Mouse (Mus musculus) 3134 (cell line): ENCODE data around the gene S100a9.

Experiments used
- DNase-seq: peaks from one replicate; pipeline ENCODE4 v3.0.0-alpha.2; 2011; ENCODE audit warnings: low spot score; ENCODE audit not compliant: insufficient read length; ENCODE audit errors: extremely low read depth

The S100a9 gene

GRCm38 (mm10) chr3:90695613-90696012 is at the start of gene S100a9:
Gene S100a9 (minus strand): TSS chr3:90695721.
- DNase-seq, result no peak

DNA sequence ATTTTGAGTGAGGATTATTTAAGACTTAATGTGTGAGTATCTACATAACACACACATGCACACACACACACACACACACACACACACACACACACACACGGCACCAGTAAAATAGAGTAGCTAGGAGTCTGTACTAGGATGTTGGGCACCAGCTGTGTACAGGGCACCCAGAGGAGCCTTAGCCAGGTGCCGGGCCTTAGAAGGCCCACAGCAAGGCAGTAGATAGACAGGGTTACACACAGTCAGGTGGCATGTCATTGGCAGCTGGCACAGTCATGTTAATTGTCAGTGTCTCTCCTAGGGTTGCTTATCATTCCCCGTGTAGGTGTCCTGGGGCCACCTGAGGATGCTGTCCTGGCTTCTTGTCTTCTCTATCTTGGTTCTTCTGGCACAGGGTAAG is 31.1 kb upstream of the S100a9 start, which contains the start of gene Pglyrp4:
Gene Pglyrp4, plus strand, starts transcription at position 301 of the 400 bp plus-strand sequence.
- DNase-seq, result no peak

DNA sequence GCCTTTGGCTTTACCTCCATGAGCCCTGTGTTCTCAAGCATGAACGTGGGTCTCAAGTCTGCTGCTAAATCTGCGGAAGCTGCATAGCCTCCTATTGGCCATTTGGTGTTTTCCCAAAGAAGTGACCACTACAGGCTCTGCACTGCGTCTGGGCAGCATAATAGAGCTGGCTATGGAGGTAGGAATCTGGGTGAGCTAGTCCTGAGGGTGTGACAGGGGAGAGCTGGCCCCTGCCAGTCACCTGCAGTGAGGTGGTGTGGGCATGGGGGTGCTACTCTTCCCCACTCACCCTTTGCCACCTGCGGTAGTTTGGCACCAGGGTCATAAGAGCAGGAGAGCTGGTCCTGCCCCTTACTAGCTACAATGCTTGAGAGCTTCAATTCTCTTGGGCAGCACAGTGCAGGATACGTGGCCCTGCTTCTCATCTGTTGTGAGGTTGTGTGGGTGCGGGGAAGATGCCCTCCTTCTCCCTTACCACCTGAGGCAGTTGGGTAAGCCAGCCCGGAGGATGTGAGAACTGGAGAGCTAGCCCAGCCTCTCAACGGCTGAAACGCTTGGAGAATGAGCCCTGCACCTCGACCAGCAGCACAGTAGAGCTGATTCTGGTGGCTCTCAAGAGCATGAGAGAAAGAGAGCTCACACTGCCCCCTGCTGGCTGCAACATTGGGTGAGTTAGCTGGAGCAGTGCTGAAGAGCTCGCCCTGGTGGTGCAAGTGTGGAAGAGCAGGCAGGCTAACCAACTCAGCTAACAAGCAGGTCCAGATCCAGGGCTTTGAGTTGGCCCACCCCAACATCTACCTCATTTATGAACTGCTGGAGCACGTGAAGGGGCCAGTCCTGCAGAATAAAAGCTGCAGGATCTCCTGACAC is 14.3 kb upstream of the S100a9 start:
- peak; percentile 67 for DNase-seq

- no peak for DNase-seq
Measured at GRCm38 (mm10) chr3:90708523-90709202, 13.1 kb upstream of the S100a9 start.

GRCm38 (mm10) chr3:90702244-90702643 is 6.7 kb upstream of the S100a9 start:
- DNase-seq, result no peak

DNA sequence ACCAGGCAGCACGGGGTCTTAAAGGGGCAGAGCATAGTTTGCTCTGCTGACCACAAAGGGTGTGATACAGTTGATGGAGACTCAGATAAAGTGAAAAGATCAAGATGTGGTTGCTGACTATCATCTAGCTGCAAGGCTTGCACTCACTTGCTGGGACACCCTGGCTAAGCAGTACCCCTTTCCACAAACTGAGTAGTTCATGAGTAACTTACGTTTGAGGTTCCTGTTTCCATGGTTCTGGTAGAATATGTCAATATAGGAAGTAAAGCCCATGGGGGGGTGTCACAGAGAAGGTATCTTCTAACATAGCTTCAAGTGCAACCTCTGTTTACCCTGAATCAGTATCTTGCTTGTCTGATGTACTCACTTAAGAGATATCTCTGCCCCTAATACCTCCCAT is 2.0 kb downstream of the S100a9 start:
- DNase-seq, result no peak

- DNase-seq, result no peak
Measured at GRCm38 (mm10) chr3:90686835-90687234, 8.7 kb downstream of the S100a9 start.

GRCm38 (mm10) chr3:90683929-90684328 is 11.6 kb downstream of the S100a9 start:
- no peak for DNase-seq

DNA sequence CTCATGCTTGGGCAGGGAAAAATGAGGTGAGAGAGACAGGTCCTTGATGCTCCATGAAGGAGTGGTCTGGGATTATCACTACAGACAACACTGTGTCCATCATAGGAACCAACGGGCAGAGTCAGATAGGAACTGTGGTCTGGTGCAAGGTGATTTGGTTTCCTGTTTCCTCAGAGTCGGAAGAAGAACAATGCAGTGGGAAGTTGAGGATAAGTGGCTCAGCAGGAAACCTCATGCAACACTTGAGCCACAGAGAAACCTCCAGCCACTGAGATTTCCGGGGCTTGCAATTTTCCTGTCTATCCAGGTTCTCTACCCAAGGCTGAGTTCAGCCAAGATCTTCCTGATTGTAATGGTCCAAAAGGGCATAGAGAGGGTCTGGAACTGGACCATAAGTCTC is 16.9 kb downstream of the S100a9 start:
- no peak for DNase-seq

GRCm38 (mm10) chr3:90668846-90669245 is 26.7 kb downstream of the S100a9 start, which contains the start of gene S100a8:
Gene S100a8 (plus strand): TSS chr3:90668978.
- peak; percentile 47 for DNase-seq

DNA sequence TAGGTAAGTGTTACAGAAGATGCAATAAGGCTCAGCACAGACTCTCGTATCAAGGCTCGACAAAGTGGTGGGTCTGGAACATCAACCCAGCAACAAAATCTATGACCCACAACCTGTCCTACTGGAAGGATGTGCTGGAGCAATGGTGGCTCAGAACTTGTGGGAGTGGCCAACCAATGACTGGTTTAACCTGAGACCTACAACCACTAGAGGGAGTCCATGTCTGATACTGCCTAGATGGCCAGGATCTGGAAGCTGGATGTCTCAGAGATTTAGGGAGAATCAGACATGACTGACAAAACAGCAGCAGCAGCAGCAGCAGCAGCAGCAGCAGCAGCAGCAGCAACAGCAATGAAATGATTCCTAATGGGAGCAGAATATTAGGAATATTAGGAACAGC is 31.3 kb downstream of the S100a9 start:
- no peak for DNase-seq

- DNase-seq, result no peak
Measured at GRCm38 (mm10) chr3:90659364-90660044, 36.0 kb downstream of the S100a9 start.

GRCm38 (mm10) chr3:90657405-90657804 is 38.1 kb downstream of the S100a9 start:
- DNase-seq, result no peak

DNA sequence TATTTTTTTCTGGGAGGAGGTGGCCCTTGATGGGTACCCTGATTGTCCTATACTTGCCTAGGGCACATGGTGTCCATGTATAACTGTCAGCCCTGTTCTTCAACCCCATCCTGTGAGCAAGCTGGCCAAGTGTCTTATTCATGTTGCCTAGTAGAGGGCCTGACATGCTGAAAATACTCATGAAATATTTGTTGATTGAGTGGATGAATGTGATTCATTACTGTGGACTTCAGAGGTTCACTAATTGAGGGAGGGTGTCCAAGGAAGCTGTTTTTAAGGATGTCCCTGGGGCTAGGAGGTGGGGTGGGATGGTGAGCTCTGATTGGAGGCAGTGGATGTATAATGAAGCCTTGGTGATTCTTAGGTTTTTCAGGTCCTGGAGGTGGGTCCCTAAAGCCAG is 41.8 kb downstream of the S100a9 start, which contains the start of gene S100a7a:
Gene S100a7a, plus strand, starts transcription at position 301 of the 400 bp plus-strand sequence.
- DNase-seq, result peak; percentile 43

DNA sequence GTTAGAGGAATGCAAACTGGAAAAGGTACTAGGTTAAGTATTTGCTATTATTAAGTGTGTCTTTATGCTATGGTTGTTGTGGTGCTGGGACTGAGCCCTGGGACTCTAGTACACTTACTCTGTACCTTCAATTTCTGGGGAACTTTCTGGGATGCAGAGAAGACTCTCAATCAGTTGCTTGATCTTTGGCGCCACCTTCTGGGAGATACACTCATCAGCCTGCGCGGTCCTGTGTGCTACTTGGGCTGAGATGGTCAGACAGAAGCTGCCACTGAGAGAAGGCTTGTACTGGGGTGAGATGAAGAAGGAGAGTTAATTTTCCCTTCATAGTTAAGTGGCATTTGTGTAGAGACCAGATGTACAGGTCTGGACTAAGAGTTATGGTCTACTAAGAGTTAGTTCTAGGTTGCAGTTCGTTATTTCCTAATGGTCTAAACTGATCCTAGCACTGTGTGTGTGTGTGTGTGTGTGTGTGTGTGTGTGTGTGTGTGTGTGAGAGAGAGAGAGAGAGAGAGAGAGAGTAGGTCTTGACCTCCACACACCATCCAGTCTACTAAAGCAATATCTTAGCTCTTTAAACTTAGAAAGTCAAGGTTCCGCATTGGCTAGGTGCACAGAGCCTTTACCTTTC is 42.5 kb downstream of the S100a9 start:
- DNase-seq, result peak; percentile 28

DNA sequence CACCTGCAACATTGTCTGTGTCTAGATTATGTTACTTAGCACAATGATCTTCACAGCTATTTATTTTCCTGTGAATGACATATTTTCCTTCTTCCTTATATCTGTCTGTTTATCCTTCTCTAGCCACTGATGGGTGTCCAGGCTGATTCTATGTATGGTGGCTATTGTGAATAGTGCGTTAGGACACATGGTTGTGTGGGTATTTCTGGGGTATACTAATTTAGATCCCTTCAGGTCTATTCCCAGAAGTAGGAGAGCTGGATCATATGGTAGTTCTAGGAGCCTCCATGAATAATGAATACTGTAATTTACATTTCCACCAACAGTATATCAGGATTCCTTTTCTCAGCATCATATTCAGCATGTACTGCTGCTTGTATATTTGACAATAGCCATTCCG is 45.7 kb downstream of the S100a9 start:
- no peak for DNase-seq

DNA sequence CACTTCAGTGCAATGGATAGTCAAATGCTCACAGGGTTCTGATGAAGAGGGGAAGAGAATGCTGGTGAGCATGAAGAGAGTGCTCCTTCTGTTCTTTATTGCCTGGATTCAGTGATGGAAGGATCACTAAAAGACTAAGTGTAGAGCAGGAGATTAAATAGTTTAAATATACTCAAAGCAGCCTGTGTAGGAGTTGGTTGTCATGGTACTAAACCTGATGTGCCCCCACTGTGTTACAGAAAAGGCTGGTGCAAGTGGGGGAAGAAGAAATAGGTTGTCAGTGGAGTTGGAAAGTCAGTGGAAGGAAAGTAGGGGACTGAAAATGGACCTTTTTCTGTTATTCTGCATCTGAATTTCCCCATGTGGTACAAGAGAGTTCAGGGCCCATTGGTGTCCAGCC is 46.5 kb downstream of the S100a9 start:
- DNase-seq, result no peak

GRCm38 (mm10) chr3:90647291-90647690 is 48.2 kb downstream of the S100a9 start:
- no peak for DNase-seq

GRCm38 (mm10) chr3:90644220-90644619 is 51.3 kb downstream of the S100a9 start:
- no peak for DNase-seq
